Mouse (Mus musculus): ENCODE measurements around the gene Tmem167.

Tmem167 gene

DNA sequence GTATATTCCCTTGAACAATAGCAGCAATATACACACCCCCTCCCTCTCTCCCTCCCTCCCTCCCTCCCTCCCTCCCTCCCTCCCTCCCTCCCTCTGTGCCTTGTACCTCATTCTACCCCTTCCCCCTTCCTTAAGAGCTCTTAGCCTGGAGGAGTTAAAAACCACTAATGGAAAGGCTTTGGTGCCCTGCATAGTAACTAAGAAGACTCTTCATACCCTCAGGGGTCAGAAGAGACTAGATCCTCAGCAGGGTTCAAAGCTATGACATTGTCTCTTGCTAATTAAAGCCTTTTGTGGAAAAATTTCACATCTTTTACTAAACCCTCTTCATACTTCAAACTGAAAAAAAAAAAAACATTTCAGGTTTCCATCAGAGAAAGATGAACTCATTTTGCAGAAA, 93.3 kb downstream of the Tmem167 start:
- in situ Hi-C loops (cut with MseI, MboI) = no loop called here

DNA sequence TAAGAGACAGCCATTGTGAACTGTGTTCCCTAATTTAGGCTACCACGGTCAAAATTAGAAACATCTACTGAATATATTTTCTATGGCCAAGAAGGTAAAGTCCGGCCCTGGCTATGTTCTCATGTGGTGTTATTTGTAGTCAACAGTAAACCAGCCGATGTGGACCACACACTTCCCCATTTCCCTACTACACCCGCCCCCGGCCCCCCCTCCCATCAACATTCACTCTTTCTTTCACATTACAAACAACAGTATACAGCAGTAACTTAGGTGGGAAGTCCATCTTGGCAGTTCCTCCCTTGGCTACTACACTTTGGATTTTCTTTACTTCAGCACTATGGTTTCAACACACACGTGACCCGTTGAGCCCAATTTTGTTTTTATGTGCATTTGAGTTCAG, 94.6 kb downstream of the Tmem167 start:
- in situ Hi-C loops (cut with MseI, MboI) = no loop called here

DNA sequence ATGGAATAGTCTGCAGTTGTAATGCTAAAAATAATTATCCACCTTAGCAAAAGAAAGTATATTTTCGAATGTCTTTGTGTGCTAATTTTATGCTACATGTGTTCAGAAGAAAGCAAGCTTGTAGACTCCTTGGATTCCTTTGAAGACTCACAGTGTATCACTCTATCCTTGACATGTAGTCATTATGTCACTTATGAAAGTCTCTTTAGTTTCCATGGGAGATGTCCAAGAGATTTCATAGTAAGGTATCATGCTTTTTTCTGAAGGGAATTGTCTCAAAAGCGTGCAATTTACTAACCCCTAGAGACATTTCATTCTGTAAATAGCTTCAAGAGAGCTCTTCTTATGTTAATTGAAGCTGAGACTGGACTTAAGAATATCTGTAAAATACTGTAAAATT, 97.8 kb downstream of the Tmem167 start:
- in situ Hi-C loops (cut with MseI, MboI) = no loop called here

DNA sequence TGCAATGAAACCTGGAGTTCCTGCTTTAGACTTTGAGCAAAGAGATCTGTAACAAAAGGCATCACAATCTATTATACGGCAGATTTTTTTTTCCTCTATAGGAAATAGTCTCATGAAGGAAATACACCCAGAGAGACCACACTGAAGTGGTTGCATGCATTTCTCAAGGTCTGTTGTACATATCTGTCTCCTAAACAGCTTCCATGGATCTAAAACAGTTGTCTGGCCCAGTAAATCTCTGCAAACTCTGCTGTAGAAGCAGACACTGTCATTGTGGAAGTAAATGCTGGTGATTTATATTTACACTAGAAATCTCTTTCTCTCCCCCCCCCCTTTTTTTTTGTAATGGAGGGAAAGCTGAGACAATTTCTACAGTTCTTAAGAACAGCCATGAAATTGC, 99.1 kb downstream of the Tmem167 start:
- in situ Hi-C loops (cut with MseI, MboI) = no loop called here

DNA sequence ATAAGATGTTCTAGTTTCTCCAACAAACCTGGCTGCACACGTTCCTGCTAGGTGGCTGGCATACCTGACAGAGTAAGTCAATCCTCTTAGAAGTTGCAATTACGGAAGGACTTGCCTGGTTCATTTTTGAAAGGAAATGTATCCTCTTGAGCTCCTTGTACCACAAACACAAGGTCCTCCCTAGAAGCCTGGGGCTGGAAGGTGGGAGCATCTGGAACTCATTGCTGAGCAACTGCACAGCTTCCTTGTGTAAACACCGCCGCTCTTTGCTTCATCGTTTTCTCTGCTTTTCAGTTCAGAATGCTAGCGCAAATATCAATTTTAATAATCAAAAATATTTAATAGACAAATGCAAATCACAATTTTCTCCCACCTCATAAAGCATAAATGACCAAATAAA, 102.9 kb downstream of the Tmem167 start:
- in situ Hi-C loops (cut with MseI, MboI) = no loop called here

Measured in mouse trophoblast stem cell (cell line).